Mouse (Mus musculus) megakaryocyte, embryonic 14.5 days (primary cell): ENCODE data around the gene Kcng4.

Source experiments
- FLI1 ChIP-seq: IDR thresholded peaks from 2 replicates; pipeline ENCODE4 v1.6.1; 2012; ENCODE audit warnings: low read length, inconsistent platforms, mixed read lengths
- GATA1 ChIP-seq: IDR thresholded peaks from 3 replicates; pipeline ENCODE4 v1.6.1; 2012; ENCODE audit warnings: mixed read lengths, low read length, inconsistent platforms, borderline replicate concordance

GRCm38 (mm10) chr8:119651324-119651723 lies 15.8 kb upstream of the Kcng4 start:
- TF ChIP-seq GATA1 (no peak), FLI1 (no peak)
